Mouse (Mus musculus): ENCODE measurements around the gene Nubp1. TPM values are rescaled to one million over a fixed set of nuclear protein-coding genes. Genes with fewer than 3 reads are reported as not detected.

Nubp1 gene
- total RNA-seq, 2 experiments from 2014 or later: 17.4 to 17.6 TPM

GRCm38 (mm10) chr16:10399160-10399559, 12.6 kb upstream of the Nubp1 start:
- intact Hi-C loops (cut with DNase I): loop anchor here (5.0 kb wide), 2 partner anchors 117 to 312 kb away; no protein-coding TSS in a partner anchor
- peak; percentile 73 to 85 for DNase-seq (ENCODE audit: low spot score in 2 of 2)

- intact Hi-C loops (cut with DNase I): no loop called here
- DNase-seq (ENCODE audit: low spot score in 2 of 2): no peak
These were observed 4.2 kb downstream of the Nubp1 start for GRCm38 (mm10) chr16:10415976-10416375.

- intact Hi-C loops (cut with DNase I): no loop called here
- DNase-seq (ENCODE audit: low spot score in 2 of 2): no peak
These were observed 5.1 kb downstream of the Nubp1 start for GRCm38 (mm10) chr16:10416866-10417265.

GRCm38 (mm10) chr16:10417723-10418259, 6.0 kb downstream of the Nubp1 start:
- intact Hi-C loops (cut with DNase I): no loop called here
- DNase-seq (ENCODE audit: low spot score in 2 of 2): no peak

- DNase-seq (ENCODE audit: low spot score in 2 of 2): no peak
- intact Hi-C loops (cut with DNase I): no loop called here
These were observed 8.8 kb downstream of the Nubp1 start for GRCm38 (mm10) chr16:10420447-10421054.

GRCm38 (mm10) chr16:10431911-10432310, 20.2 kb downstream of the Nubp1 start:
- DNase-seq (ENCODE audit: low spot score in 2 of 2): no peak
- intact Hi-C loops (cut with DNase I): no loop called here

- intact Hi-C loops (cut with DNase I): no loop called here
- no peak for DNase-seq (ENCODE audit: low spot score in 2 of 2)
These were observed 20.6 kb downstream of the Nubp1 start for GRCm38 (mm10) chr16:10432387-10432786.

GRCm38 (mm10) chr16:10433344-10433743, 21.6 kb downstream of the Nubp1 start:
- intact Hi-C loops (cut with DNase I): no loop called here

GRCm38 (mm10) chr16:10436166-10436565, 24.4 kb downstream of the Nubp1 start:
- DNase-seq (ENCODE audit: low spot score in 2 of 2): no peak
- intact Hi-C loops (cut with DNase I): no loop called here

More at GRCm38 (mm10) chr16:10433344-10433743, 21.6 kb downstream of the Nubp1 start:
- DNase-seq (ENCODE audit: low spot score in 2 of 2): no peak

GRCm38 (mm10) chr16:10438055-10438454, 26.3 kb downstream of the Nubp1 start:
- intact Hi-C loops (cut with DNase I): no loop called here
- no peak for DNase-seq (ENCODE audit: low spot score in 2 of 2)

GRCm38 (mm10) chr16:10441328-10441727, 29.6 kb downstream of the Nubp1 start:
- no peak for DNase-seq (ENCODE audit: low spot score in 2 of 2)
- intact Hi-C loops (cut with DNase I): no loop called here

- intact Hi-C loops (cut with DNase I): no loop called here
- DNase-seq (ENCODE audit: low spot score in 2 of 2): no peak
These were observed 30.0 kb downstream of the Nubp1 start for GRCm38 (mm10) chr16:10441761-10442160.

- no peak for DNase-seq (ENCODE audit: low spot score in 2 of 2)
- intact Hi-C loops (cut with DNase I): no loop called here
These were observed 32.0 kb downstream of the Nubp1 start for GRCm38 (mm10) chr16:10443723-10444122.

- DNase-seq (ENCODE audit: low spot score in 2 of 2): no peak
- intact Hi-C loops (cut with DNase I): loop anchor here (5.0 kb wide), 1 partner anchor 76 kb away; no protein-coding TSS in a partner anchor
These were observed 35.0 kb downstream of the Nubp1 start for GRCm38 (mm10) chr16:10446573-10447263.

- peak; percentile 85 to 89 for DNase-seq (ENCODE audit: low spot score in 2 of 2)
- intact Hi-C loops (cut with DNase I): loop anchor here (5.0 kb wide), 1 partner anchor 75 kb away; no protein-coding TSS in a partner anchor
These were observed 35.5 kb downstream of the Nubp1 start, which contains the start of gene Tvp23a for GRCm38 (mm10) chr16:10447264-10447594. TSS of gene Tvp23a (minus strand) at chr16:10447362.

GRCm38 (mm10) chr16:10447781-10448180, 36.0 kb downstream of the Nubp1 start:
- no peak for DNase-seq (ENCODE audit: low spot score in 2 of 2)
- intact Hi-C loops (cut with DNase I): loop anchor here (5.0 kb wide), 1 partner anchor 75 kb away; no protein-coding TSS in a partner anchor

GRCm38 (mm10) chr16:10448931-10449330, 37.2 kb downstream of the Nubp1 start:
- no peak for DNase-seq (ENCODE audit: low spot score in 2 of 2)
- intact Hi-C loops (cut with DNase I): loop anchor here (5.0 kb wide), 1 partner anchor 73 kb away; no protein-coding TSS in a partner anchor

- intact Hi-C loops (cut with DNase I): no loop called here
These were observed 40.2 kb downstream of the Nubp1 start for GRCm38 (mm10) chr16:10451906-10452305.

GRCm38 (mm10) chr16:10452445-10452896, 40.7 kb downstream of the Nubp1 start:
- intact Hi-C loops (cut with DNase I): no loop called here
- peak; percentile 54 to 58 for DNase-seq (ENCODE audit: low spot score in 2 of 2)

More at GRCm38 (mm10) chr16:10451906-10452305, 40.2 kb downstream of the Nubp1 start:
- DNase-seq (ENCODE audit: low spot score in 2 of 2): no peak

- intact Hi-C loops (cut with DNase I): no loop called here
- no peak for DNase-seq (ENCODE audit: low spot score in 2 of 2)
These were observed 42.3 kb downstream of the Nubp1 start for GRCm38 (mm10) chr16:10453872-10454582.

Measured in left cerebral cortex, postnatal 36 days (tissue).